Mouse (Mus musculus) urinary bladder, adult 2 months (tissue): ENCODE measurements around the gene Zbtb9. TPM values are rescaled to one million over a fixed set of nuclear protein-coding genes. Genes with fewer than 3 reads are reported as not detected.
A peak's percentile ranks its signal among the peaks of the same experiment; 100 is the strongest.
"Not testable (repeated sequence)": the region's sequence is repeated elsewhere in the genome, so short reads cannot be mapped to it uniquely, and the experiment has no call there.

Experiments used
- DNase-seq: peaks from one replicate; pipeline ENCODE4 v3.0.0; 2022; ENCODE audit warnings: low spot score
- polyA plus RNA-seq: library from polyadenylated mRNA; depleted of rRNA; stranded (reverse); fragments of >200 nt; gene quantifications from 2 replicates; pipeline ENCODE4 v1.2.3, GENCODE M21; 2012; rRNA removed

Zbtb9 gene
- 8.4 and 9.4 TPM in 2 replicates for polyA plus RNA-seq

DNA sequence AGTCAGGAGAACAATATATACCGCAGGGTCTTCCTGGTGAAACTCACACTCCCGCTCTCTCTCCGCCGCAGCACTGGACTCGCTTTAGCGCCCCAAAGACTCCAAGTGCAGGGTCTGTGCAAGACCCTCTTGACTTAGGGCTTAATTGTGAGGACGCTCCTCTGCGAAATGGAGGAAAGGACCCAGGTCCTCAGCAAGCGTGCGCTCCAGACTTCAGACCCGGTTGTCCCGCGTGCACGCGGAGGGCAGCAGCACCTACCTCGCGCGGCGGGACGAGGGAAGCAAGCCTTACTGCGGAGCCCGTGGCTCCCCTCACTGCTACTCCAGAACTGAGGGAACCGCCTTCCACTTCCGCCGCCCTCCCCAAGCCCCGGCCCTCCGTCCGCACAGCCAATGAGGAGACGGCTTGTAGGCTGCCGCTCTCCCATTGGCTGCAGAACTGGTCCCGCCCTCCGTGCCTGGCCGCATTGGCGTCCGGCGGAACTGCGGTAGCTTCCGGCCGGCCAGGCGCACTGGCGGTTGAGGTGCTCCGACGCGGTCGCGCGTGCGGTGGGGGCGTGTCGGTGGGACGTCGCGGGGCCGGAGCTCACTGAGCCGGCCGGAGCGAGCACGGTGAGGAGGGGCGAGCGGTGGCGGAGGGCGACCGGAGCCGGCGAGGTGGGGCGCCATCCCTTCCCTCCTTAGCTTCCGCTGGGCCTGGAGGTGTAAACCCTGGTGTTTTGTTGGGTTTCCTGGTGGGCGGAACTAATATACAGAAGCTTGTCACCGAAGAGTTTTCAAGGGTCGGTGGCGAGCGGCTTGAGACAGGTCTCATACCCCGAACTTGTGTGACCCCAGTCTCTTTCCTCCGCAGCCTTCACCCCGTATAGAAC, at the start of gene Zbtb9:
Zbtb9 (plus strand) TSS at position 465 of the 872 bp plus-strand sequence.
- DNase-seq = peak; percentile 90

- not testable (repeated sequence) for DNase-seq
These were observed 47.6 kb upstream of the Zbtb9 start for GRCm38 (mm10) chr17:26925414-26925813.

- peak; percentile 23 for DNase-seq
These were observed 41.2 kb upstream of the Zbtb9 start for GRCm38 (mm10) chr17:26931795-26932194.

DNA sequence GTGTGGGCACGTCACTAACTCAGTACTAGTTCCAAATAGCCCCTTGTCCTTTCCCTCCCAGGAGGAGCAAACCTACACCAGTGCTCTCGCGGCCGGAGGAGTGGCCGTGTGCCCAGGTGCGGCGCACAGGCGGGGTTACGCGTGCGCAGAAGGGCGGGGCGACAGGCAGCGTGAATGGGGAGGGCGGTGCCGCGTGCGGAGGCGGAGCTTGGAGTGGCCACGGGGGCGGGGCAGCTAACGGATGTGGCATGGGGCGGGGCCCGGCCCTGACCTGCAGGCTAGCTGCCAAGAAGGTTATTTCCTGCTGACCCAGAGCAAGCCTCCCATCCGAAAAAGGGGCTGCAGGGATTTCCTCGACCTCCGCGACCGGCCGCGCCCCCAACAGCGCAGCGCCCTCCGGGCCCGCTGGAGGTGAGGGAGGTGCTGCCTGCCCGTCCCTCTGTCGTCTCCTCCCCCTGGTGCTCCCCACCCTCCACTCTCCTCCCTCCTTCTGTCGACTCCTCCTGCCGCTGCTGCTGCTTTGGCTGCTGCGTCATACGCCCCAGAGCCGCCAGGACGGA, 40.0 kb upstream of the Zbtb9 start, which contains the start of gene Phf1:
Phf1 (plus strand) TSS at position 214 of the 560 bp plus-strand sequence.
- peak; percentile 98 for DNase-seq

DNA sequence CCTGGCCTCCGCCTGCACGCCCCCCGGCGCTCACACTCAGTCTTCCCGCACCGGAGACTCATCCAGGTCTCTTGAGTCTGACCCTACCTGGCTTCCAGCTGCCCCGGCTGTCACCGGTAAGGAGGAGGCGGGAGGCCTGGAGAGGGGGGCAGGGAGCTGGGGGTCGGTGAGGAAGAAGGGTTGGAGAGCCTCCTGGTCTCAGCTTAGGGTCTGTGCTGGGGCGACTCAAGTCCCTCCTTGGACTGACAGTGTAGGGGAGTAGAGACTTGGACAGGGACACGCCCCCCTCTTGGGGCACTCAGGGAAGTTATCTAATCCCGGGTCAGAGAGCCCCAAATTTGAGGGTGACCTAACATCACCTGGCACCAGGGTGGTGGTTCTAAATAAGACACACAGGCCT, 39.5 kb upstream of the Zbtb9 start:
- DNase-seq = peak; percentile 29

DNA sequence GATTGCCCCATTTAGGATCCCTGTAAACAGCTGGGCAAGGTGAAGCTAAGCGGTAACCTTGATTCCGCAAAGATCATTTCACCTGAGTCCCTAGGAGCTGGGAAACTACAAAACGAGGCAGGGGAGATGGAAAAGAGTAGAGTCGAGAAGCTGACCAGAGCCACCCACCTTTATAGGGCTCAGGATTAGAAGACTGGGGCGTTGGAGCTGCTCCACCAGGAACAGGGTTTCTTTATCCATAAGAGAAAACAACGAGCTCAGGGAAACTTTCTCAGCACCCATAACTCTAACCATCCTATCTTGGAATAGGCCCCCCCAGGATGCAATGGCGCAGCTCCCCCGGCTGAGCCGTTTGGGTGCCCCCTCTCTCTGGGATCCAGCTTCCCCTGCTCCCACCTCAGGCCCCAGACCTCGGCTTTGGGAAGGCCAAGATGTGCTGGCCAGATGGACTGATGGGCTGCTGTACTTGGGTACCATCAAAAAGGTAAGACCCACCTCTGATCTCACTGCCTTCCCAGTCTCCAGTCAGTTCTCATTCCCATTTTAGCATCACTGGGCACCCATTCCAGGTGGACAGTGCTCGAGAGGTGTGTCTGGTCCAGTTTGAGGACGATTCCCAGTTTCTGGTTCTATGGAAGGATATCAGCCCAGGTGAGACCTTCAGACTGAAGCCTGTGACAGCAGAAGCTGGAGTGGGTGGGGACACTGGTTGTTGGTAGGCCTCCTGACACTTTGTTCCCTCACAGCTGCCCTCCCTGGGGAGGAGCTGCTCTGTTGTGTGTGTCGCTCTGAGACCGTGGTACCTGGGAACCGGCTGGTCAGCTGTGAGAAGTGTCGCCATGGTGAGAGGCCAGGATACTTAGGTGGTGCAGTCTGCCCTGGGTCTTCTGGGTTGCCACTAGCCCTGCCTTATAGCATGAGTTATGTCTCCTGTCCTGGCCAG, 38.8 kb upstream of the Zbtb9 start:
- peak; percentile 20 for DNase-seq

DNA sequence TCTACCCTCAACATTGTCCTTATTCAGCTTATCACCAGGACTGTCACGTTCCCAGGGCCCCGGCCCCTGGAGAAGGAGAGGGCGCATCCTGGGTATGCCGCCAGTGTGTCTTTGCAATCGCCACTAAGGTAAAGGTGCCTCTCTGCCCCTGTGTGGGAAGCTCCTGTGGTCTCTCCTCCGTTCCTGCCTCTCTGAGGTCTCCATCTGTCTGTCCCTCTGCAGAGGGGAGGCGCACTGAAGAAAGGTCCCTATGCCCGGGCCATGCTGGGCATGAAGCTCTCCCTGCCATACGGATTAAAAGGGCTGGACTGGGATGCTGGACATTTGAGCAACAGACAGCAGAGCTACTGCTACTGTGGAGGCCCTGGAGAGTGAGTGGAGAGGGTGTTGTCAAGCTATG, 37.9 kb upstream of the Zbtb9 start:
- DNase-seq = no peak

DNA sequence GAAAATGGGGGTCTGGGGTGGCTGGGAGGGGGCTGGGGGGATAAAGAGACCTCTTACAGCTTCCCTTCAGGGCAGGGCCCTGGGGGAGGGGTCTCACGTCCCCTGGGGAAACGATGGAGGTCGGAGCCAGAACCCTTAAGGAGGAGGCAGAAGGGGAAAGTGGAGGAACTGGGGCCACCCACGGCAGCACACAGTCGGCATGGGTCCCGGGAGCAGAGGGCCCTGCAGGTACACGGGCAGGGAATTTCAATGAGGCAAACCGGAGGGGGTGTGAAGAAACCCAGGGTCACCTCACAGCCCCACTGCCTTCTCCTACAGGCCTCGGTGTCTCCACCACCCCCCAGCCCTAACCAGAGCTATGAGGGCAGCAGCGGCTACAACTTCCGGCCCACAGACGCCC, 36.5 kb upstream of the Zbtb9 start:
- DNase-seq = no peak

- DNase-seq = no peak
These were observed 35.9 kb upstream of the Zbtb9 start for GRCm38 (mm10) chr17:26936921-26937695.

DNA sequence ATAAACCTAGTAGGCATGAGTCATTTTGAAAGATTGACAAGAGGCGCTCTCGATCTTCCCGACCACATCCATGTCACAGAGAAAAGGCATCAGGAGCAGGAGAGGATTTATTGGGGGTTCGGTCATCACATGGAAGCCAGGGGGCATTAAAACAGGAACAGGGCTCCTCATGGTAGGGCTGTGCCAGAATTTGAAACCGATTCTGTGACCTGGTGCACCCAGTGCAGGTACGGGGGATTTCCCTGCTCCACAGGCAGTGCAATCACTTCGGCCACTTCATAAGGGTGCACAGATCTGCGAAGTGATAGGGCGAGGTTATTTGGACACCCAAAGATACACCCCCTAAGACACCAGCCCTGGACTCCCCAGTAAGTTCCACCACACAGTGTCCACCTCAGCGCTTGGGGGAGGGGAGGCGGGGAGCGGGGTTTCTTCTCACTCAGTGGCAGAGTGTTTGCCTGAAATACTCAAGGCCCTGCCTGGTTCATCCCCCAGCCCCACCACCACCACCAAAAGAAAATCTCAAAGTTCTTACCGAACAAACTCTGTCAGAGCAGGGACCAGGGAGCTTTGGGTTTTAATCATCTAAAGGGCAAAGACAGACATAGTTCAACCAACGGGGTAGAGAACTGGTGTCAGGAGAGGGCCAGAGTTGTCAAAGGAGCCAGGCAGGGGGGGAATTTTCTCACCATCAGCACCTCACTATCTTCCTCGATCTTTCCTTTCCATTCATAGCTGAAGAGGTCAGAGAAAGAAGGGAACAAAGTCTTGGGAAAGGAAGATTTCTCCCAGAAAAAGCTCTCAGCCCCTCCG, 34.9 kb upstream of the Zbtb9 start:
- no peak for DNase-seq

DNA sequence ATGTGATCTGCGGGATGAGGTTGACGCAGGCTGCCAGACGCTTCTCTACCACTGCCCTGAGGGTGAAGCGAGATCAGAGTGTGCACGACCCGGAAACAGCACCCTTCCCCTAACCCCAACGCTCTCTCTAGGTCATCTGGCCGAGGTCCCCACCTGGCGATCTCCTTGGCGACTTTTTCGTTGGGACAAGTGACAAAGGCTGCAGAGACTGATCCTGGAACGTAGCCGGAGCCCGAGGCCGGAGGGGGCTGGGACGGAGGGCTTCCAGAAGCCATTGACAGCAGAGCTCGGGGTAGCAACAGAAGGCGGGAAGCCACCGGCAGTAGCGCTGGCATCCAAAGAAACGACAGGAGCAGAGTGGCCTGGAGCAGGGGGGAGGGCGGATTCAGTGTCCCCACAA, 34.2 kb upstream of the Zbtb9 start:
- no peak for DNase-seq

- peak; percentile 97 for DNase-seq
These were observed 33.6 kb upstream of the Zbtb9 start, which contains the start of gene Cuta for GRCm38 (mm10) chr17:26939178-26939972. TSS of gene Cuta (minus strand) at chr17:26939569.

GRCm38 (mm10) chr17:26939973-26940300, 33.0 kb upstream of the Zbtb9 start:
- no peak for DNase-seq

- DNase-seq = no peak
These were observed 31.8 kb upstream of the Zbtb9 start, which contains the start of gene Syngap1 for GRCm38 (mm10) chr17:26941031-26941789. TSS of gene Syngap1 (plus strand) at chr17:26941253.

DNA sequence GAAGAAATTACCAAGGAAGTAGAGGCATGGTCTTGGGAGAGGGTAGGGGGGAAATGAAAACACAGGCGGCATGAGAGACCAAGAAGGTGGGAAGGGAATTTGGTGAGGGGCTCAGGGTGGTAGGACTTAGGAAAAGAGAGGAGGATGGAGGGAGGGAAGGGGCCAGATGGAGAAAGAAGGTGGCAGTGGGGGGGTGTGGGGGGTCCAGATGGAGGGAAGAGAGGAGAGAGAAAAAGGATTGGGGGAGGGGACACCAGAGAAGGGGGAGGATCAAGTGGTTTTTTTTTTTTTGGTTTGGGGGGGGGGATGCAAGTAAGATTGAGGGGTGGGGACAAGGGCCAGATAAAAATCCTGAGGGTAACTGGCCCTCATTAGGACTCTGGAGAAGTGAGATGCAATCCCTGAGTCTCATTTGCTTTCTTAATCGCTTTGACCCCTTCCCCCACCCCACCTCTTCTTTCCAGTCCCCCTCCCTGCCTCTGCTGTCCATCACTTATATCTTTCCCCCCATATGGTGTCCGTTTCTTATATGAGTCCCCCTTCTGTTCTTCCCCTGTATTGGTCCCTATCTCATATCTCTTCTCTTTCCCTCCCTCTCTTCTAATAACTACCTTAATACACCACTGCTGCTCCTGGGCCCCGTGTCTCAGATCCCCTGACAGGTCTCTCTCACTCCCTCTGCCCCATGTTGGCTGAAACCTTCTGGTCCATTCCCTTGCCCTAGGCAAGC, 31.0 kb upstream of the Zbtb9 start:
- DNase-seq = no peak

- DNase-seq = no peak
These were observed 27.0 kb upstream of the Zbtb9 start for GRCm38 (mm10) chr17:26945824-26946495.

GRCm38 (mm10) chr17:26946567-26946966, 26.4 kb upstream of the Zbtb9 start:
- peak; percentile 79 for DNase-seq
